Mouse (Mus musculus) myocyte (in vitro differentiated cells): Measurements from ENCODE around the gene Pih1d2.

ENCODE experiments used
- MYOD1 ChIP-seq, 3 experiments: IDR thresholded peaks; one replicate each; pipeline ENCODE4 v1.6.1; 2011; ENCODE audit warnings: control low read depth in 2 of 3, low read depth in 2 of 3, mild to moderate bottlenecking in 2 of 3, moderate library complexity in 1 of 3; ENCODE audit not compliant: insufficient read length in 2 of 3, control insufficient read depth in 1 of 3
- USF1 ChIP-seq: IDR thresholded peaks from one replicate; pipeline ENCODE4 v1.6.1; 2011; ENCODE audit warnings: low read depth, mild to moderate bottlenecking, control low read depth, moderate library complexity

DNA sequence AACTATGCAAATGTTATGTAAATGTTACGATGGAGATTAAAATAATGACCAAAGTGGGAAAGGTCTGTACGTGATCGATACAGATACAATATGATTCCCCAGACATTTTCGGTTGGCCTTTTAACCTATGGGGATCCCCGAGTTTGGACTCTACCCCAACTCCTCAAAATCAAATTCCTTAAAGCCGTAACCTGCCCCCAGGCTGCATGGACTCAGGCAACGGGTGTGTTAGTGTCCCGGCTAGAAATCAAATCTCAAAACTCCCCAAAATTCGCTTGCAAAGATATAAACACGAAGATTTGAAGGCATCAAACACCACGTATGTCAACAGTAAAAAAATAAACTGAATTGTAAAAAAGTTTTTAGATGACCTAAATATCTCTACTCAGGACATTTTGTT lies 960 bp upstream of the Pih1d2 start:
- TF ChIP-seq MYOD1 (IDR thresholded peaks at IDR 0.05; ENCODE audit: control insufficient read depth in 1 of 3, insufficient read length in 2 of 3, low read depth in 2 of 3) (no peak), USF1 (no peak)
